Mouse (Mus musculus) liver, postnatal 0 days (tissue): ENCODE data around the gene Nup85.

ENCODE experiments used
- CTCF ChIP-seq: sonication (generic); IDR thresholded peaks from 2 replicates; pipeline ENCODE4 v1.5.1; 2016; ENCODE audit warnings: antibody characterized with exemption, low read depth
- EP300 ChIP-seq: IDR thresholded peaks from 2 replicates; pipeline ENCODE4 v1.6.1; 2016; ENCODE audit warnings: antibody characterized with exemption, low read depth, mild to moderate bottlenecking

DNA sequence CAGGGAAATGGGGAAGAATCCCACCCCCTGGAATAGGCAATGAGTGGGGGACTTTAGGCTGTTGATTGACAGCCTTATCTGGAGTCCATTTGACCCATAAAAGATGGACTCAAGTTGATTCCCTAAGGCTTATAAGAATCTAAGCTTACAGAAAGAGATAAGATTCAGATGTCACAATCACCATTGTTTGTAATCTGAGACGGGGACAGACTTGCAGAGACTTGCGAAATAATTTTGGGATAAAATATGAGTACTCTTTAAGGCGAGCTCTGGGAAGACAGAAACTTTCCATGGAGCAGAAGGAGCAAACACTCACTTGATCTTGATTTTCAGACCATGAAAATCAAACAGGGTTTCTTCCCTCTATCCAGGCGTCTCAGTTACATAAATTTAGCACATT, 20.7 kb upstream of the Nup85 start:
- TF ChIP-seq CTCF (no peak), EP300 (no peak)
